Mouse (Mus musculus) neural tube, embryonic 13.5 days (tissue): ENCODE data around the gene H2afv. TPM values are rescaled to one million over a fixed set of nuclear protein-coding genes. Genes with fewer than 3 reads are reported as not detected.
A peak's percentile ranks its signal among the peaks of the same experiment; 100 is the strongest.
"Not testable (repeated sequence)": the region's sequence is repeated elsewhere in the genome, so short reads cannot be mapped to it uniquely, and the experiment has no call there.

Source experiments
- ATAC-seq: fragments of 200-750 bp; cut with Nextera tagmentation; 2 replicates; pipeline ENCODE4 v1.8.0; 2017; ENCODE audit warnings: low read depth, mild to moderate bottlenecking, moderate TSS enrichment, moderate library complexity
- H3K27ac ChIP-seq: fragments of 300-500 bp; sonication (generic); replicated peaks from 2 replicates; pipeline ENCODE4 v1.5.1; 2015; ENCODE audit warnings: moderate library complexity, mild to moderate bottlenecking, inconsistent platforms
- H3K27me3 ChIP-seq: fragments of 300-500 bp; sonication (generic); 2 replicates; pipeline ENCODE4 v1.6.1; 2015; ENCODE audit warnings: mild to moderate bottlenecking, inconsistent platforms
- H3K36me3 ChIP-seq: fragments of 300-500 bp; sonication (generic); 2 replicates; pipeline ENCODE4 v1.6.1; 2015; ENCODE audit warnings: mild to moderate bottlenecking, inconsistent platforms
- H3K4me1 ChIP-seq: fragments of 300-500 bp; sonication (generic); replicated peaks from 2 replicates; pipeline ENCODE4 v1.6.1; 2015; ENCODE audit warnings: inconsistent platforms
- H3K4me2 ChIP-seq: fragments of 300-500 bp; sonication (generic); 2 replicates; pipeline ENCODE4 v1.6.1; 2015; ENCODE audit warnings: inconsistent platforms, mild to moderate bottlenecking, moderate library complexity
- H3K4me3 ChIP-seq: fragments of 300-500 bp; sonication (generic); 2 replicates; pipeline ENCODE4 v1.5.1; 2015; ENCODE audit warnings: mild to moderate bottlenecking, inconsistent platforms
- H3K9ac ChIP-seq: fragments of 300-500 bp; sonication (generic); 2 replicates; pipeline ENCODE4 v1.6.1; 2015; ENCODE audit warnings: moderate library complexity, mild to moderate bottlenecking, inconsistent platforms
- H3K9me3 ChIP-seq: fragments of 300-500 bp; sonication (generic); 2 replicates; pipeline ENCODE4 v1.6.1; 2016; ENCODE audit warnings: inconsistent platforms
- WGBS: fragments of 180-500 bp; shearing (Covaris S2); methylation state at CpG from one replicate; pipeline ENCODE4 v1.1.7; 2015; 5-methylcytosine and 5-hydroxymethylcytosine counted together
- polyA plus RNA-seq: library from polyadenylated mRNA; unstranded; fragments of >200 nt; fragmentation: Nextera tagmentation; extraction: Ambion mirVana; gene quantifications from 2 replicates; pipeline ENCODE4 v1.2.1, GENCODE M21; 2015

Gene H2afv
- polyA plus RNA-seq, 1 experiment from 2014 or later, result 342 TPM

DNA sequence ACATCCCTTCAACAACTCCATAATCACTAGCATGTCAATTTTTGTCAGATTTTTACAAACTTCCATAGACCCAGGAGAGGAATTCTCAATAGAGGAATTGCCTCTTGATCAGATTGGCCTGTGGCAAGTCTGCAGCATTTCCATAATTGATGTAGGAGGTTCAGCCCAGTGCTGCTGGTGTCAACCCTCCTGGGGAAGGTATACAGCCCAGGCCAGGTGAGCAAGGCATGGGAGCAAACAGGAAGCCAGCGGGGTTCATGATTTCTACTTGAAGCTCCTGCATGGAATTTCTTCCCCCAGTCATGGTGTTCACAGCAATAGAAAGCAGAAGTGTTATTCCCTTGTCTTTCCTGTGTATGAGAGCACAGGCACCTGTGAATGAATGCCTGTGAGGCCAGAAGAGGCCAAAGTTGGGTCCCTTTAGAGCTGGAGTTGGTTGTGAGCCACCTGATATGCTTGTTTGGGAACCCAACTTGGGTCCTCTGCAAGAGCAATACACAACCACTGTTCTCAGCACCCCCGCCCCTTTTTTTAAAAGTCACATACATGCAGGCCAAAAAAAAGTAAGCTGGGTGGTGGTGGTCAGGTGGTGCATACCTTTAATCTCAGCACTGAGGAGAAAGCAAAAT is 23.4 kb downstream of the H2afv start:
- Histone ChIP-seq H3K36me3 (peaks cover 63% of the 10 kb centered on the region), H3K27ac (no peak overlapping the region), H3K9me3 (no peaks in the 10 kb centered on the region), H3K27me3 (no peaks in the 10 kb centered on the region), H3K4me2 (no peak overlapping the region), H3K4me1 (peaks cover 22% of the 10 kb centered on the region), H3K9ac (no peak overlapping the region), H3K4me3 (no peak overlapping the region)
- no peak for ATAC-seq
- 75% methylated on average over 2 of the region's 2 CpGs for WGBS

DNA sequence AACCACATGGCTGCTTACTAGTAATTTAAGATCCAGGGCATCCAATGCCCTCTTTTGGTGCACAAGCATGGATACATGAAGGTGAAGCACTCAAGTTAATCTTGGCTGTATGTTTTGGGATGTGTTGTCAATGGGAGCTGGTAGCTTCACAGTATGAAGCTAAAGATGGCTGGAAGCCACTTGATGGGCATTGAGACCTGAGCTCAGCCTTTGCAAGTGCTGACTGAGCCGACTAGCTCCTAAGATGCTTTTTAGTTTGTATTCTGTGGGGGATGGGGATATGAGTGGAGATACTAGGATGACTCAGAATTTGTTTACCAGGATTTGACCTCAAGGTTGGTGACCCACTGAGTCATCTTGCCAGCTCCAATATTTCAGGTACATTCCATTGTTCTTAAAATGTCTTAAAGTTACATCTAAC is 23.9 kb downstream of the H2afv start:
- H3K36me3 ChIP-seq, result peaks cover 59% of the 10 kb centered on the region
- no peak for ATAC-seq
- no peak overlapping the region for H3K9ac ChIP-seq
- H3K4me1 ChIP-seq, result peaks cover 22% of the 10 kb centered on the region
- H3K4me3 ChIP-seq, result no peak overlapping the region
- H3K4me2 ChIP-seq, result no peak overlapping the region
- no peaks in the 10 kb centered on the region for H3K9me3 ChIP-seq
- H3K27ac ChIP-seq, result no peak overlapping the region
- WGBS, result 34% methylated on average over 1 of the region's 1 CpGs
- no peaks in the 10 kb centered on the region for H3K27me3 ChIP-seq

DNA sequence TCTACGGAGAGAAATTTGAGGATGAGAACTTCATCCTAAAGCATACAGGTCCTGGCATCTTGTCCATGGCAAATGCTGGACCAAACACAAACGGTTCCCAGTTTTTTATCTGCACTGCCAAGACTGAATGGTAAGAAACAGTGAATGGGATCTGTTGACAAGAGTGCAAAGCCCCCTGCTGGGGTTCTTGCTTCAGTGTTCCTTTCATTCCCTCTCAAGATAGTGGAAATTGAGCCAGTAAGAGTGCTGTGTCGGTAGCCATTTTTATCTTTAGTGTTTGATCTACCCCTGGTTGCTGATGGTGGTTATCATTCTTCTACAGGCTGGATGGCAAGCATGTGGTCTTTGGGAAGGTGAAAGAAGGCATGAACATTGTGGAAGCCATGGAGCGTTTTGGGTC is 25.1 kb downstream of the H2afv start:
- H3K4me1 ChIP-seq, result peaks cover 31% of the 10 kb centered on the region
- H3K9ac ChIP-seq, H3K4me3 ChIP-seq, H3K4me2 ChIP-seq, H3K9me3 ChIP-seq, H3K27ac ChIP-seq, ATAC-seq, H3K27me3 ChIP-seq: not testable (repeated sequence)
- WGBS, result 71% methylated on average over 4 of the region's 4 CpGs
- peaks cover 52% of the 10 kb centered on the region for H3K36me3 ChIP-seq

DNA sequence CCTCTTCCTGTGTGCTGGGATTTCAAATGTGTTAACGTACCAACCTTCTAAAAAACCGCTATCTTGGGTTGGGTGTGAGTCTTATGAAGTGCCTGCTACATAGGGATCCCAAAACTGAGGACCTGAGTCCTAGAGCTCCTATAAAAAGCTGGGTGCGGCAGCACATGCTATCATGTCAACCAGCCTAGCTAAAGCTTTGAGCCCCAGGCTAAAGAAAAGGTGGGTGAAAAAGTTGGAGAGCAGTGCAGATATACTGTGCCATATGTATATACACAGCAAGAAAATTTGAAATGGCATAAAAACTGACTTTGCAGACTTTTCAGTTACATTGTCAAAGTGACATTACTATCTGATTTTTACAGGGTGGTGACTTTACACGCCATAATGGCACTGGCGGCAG is 25.5 kb downstream of the H2afv start:
- 88% methylated on average over 5 of the region's 5 CpGs for WGBS
- Histone ChIP-seq H3K4me3 (no peak overlapping the region), H3K4me1 (peaks cover 31% of the 10 kb centered on the region), H3K36me3 (peaks cover 49% of the 10 kb centered on the region), H3K4me2 (peak overlapping the region; percentile 75), H3K9ac (no peak overlapping the region), H3K27me3 (no peaks in the 10 kb centered on the region), H3K9me3 (no peaks in the 10 kb centered on the region), H3K27ac (no peak overlapping the region)
- no peak for ATAC-seq

DNA sequence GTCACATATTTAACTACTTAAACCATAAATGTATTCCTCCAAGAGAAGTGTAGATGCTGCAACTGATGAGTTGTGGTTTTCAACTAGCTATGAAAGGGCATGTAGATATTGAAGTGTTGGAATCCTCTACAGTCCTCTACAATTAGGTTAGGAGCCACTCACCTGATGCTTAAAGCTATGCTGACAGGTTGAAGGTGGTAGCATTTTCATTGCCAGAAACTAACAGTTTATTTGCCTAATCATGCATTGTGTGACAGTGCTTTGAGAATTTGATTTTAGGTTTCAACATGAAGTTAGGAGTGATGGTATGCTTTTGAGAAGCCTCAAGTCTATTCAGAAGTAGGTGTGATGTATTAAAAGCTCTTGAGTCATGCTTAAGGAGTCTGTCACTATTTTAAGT is 26.8 kb downstream of the H2afv start:
- no peaks in the 10 kb centered on the region for H3K27me3 ChIP-seq
- ATAC-seq, result no peak
- peaks cover 31% of the 10 kb centered on the region for H3K4me1 ChIP-seq
- no peaks in the 10 kb centered on the region for H3K9me3 ChIP-seq
- H3K9ac ChIP-seq, result peak overlapping the region; percentile 94
- H3K4me2 ChIP-seq, result peak overlapping the region; percentile 75
- H3K27ac ChIP-seq, result no peak overlapping the region
- H3K36me3 ChIP-seq, result peaks cover 36% of the 10 kb centered on the region
- H3K4me3 ChIP-seq, result peak overlapping the region; percentile 82

DNA sequence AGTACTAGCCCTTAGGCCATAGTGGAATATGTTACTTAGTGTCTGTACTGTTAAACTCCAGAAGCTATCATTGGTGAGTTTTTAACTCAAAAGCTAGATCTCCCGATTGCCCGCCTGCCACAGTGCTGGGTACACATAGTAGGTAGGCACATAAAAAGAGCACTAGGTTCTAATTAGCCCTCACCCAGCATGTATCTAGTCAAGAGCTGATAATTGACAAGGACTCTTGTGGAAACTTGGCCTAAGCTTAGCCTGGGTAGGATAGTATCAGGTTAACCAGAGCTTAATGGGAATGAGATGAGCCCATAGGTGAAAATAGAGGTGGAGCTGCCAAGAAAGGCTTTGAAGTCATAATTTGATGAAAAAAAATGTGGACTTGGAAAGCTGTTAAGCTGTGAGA is 27.2 kb downstream of the H2afv start:
- Histone ChIP-seq H3K4me1 (peaks cover 31% of the 10 kb centered on the region), H3K4me2 (peak overlapping the region; percentile 75), H3K36me3 (peaks cover 32% of the 10 kb centered on the region), H3K9ac (peak overlapping the region; percentile 94), H3K27me3 (no peaks in the 10 kb centered on the region), H3K4me3 (peak overlapping the region; percentile 82), H3K9me3 (no peaks in the 10 kb centered on the region), H3K27ac (no peak overlapping the region; the same call in 1 of the 2 replicates)
- ATAC-seq, result no peak
- 34% methylated on average over 2 of the region's 2 CpGs for WGBS

DNA sequence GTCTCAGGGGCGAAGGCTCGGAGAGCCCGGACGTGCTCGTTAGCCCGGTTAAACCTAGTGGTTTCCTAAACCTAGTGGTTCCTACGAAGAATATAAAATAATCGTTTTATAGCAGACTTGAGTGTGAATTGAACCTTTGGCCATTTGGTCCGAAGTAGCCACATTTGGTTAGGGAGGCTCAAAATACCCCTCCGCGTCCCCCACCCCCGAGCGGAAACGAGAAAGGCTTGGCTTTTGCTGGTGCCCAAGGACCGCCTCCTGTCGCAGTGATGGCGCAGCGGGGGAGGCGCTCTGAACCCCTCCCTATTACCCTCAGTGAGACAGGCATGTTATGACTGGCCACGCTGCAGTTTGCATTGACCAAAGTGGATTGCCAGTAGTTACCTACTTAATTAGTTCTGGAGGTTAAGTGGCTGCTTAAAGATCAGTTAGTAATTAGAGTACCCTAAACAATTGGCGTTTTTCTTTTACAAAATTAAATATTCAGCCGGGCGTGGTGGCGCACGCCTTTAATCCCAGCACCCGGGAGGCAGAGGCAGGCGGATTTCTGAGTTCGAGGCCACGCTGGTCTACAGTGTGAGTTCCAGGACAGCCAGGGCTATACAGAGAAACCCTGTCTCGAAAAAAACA is 27.7 kb downstream of the H2afv start:
- H3K4me3 ChIP-seq, result peak overlapping the region; percentile 82
- under 1% methylated on average over 30 of the region's 30 CpGs for WGBS
- H3K4me2 ChIP-seq, result peak overlapping the region; percentile 75
- peak overlapping the region; percentile 96 for H3K27ac ChIP-seq
- peak overlapping the region; percentile 94 for H3K9ac ChIP-seq
- H3K27me3 ChIP-seq, result no peaks in the 10 kb centered on the region
- peak; percentile 49 for ATAC-seq
- no peaks in the 10 kb centered on the region for H3K9me3 ChIP-seq
- peaks cover 31% of the 10 kb centered on the region for H3K4me1 ChIP-seq
- H3K36me3 ChIP-seq, result peaks cover 29% of the 10 kb centered on the region

DNA sequence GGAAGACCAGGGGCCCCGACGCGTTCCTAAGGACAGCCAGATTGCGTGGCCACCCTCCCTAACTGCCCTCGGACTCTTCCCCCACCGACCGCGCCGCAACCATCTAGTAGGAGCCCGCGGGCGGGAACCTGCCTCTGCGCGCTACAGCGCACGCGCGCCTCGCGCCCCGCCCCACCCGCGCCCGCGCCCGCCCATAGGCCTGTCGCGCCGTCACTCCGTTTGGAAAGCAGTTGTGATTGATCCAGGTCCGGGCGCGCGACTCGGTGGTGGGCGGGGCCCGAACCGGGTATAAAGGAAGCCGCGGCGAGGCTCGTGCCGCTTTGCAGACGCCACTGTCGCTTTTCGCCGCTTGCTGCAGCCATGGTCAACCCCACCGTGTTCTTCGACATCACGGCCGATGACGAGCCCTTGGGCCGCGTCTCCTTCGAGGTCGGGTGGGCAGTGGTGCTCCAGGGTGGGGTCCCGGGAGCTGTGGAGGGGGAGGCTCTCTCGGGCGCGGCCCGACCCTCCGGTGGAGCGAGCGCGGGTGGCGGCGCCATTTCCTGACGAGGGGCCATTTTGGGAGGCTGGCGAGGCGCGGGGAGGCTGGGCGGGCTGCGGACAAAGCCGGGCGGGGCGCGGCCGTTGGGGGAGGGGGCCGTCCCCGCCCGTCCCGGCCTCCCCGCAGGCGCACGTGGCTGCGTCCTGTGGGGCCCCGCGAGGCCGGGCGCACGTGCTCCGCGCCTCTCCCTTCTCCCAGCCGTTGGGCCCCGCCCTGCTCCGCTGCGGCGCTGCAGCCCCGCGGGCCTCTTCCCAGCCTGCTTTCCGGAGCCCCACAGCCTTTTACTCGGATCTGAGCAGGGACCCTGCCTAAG is 28.5 kb downstream of the H2afv start:
- no peaks in the 10 kb centered on the region for H3K27me3 ChIP-seq
- ATAC-seq, result peak; percentile 95
- peak overlapping the region; percentile 75 for H3K4me2 ChIP-seq
- peak overlapping the region; percentile 82 for H3K4me3 ChIP-seq
- H3K9me3 ChIP-seq, result no peaks in the 10 kb centered on the region
- under 1% methylated on average over 75 of the region's 102 CpGs for WGBS
- H3K27ac ChIP-seq, result peak overlapping the region; percentile 96
- peaks cover 23% of the 10 kb centered on the region for H3K36me3 ChIP-seq
- H3K9ac ChIP-seq, result peak overlapping the region; percentile 94
- H3K4me1 ChIP-seq, result peaks cover 31% of the 10 kb centered on the region

DNA sequence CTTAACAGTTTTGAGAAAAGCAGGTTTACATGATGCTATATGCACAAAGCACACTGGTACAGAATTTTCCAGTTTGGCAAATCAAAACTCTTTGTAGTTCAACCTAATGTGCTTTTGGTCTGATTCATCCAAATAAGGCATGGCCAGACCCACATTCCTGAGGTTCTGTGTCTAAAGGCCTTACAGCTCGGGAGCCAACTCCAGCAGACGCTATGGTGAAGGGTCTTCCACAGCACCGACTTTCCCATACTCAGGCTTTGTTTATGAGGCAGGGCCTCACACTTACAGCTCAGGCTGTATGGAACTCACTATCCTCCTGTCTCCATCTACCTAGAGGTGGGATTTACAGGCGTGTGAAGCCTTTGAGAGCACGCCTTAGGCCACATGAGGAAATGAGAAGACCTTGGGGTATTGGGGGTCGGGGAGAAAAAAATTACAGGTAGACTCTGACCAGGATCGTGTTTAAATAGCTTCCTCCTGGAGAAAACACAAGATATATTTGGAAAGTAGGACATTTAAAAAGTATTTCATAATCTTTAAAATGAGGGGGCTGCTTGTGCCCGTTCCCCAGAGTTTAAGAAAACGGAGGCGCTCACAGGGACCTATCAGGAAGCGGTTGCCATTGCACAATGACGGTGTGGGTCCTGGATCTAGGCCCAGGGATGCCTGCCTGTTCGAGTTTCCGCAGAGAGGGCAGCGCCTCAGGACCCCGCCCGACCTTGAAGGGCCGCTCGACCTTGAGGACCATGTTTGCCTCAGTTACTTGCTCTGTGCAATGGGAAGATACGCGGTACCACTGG is 29.3 kb downstream of the H2afv start, which contains the start of gene Ppia:
Gene Ppia, plus strand, starts transcription at position 693 of the 800 bp plus-strand sequence.
- H3K36me3 ChIP-seq, result peaks cover 15% of the 10 kb centered on the region
- peak within 1 kb of the TSS; percentile 75 for H3K4me2 ChIP-seq
- H3K4me3 ChIP-seq, result peak within 1 kb of the TSS; percentile 82
- H3K9ac ChIP-seq, result peak within 1 kb of the TSS; percentile 94
- peak within 1 kb of the TSS; percentile 96 for H3K27ac ChIP-seq
- ATAC-seq, result no peak; the same call in 1 of the 2 replicates
- H3K4me1 ChIP-seq, result peaks cover 31% of the 10 kb centered on the region
- H3K9me3 ChIP-seq, result no peaks in the 10 kb centered on the region
- 8% methylated on average over 21 of the region's 21 CpGs for WGBS
- H3K27me3 ChIP-seq, result no peaks in the 10 kb centered on the region

DNA sequence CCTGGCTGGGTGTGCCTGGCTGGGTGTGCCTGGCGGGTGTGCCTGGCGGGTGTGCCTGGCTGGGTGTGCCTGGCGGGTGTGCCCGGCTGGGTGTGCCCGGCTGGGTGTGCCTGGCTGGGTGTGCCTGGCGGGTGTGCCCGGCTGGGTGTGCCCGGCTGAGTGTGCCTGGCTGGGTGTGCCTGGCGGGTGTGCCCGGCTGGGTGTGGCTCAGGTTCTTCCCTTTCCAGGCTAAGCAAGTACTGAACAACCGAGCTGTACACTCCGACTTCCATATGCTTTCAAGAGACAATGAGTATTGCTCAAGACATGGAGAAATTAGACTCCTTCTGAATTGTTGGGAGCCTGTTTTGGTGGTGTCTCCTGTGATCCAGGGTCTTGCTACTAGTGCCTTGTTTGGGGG is 31.0 kb downstream of the H2afv start:
- Histone ChIP-seq H3K4me3 (no peak overlapping the region), H3K36me3 (peaks cover under 1% of the 10 kb centered on the region), H3K9me3 (no peaks in the 10 kb centered on the region), H3K4me1 (peaks cover 25% of the 10 kb centered on the region), H3K27ac (no peak overlapping the region), H3K9ac (no peak overlapping the region), H3K27me3 (no peaks in the 10 kb centered on the region), H3K4me2 (no peak overlapping the region)
- 98% methylated on average over 12 of the region's 12 CpGs for WGBS
- no peak for ATAC-seq

DNA sequence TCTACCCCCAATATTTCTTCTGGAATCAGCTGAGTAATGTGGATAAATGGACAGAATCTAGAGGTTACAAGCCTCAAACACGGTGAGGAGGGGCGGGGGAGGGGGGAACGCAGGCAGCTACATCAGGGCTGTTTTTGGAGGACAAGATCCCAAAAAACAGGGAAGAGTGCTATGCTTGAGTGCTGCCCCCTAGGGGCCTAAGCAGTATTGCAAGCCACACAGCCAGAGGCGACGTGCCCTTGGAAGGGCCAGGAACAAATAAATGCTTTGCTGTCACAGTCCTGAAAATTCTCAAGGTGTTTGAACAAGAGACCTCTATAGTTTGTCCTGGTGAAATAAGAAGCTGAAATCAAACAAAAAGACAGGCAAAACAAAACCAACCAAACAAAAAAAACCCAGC is 32.6 kb downstream of the H2afv start:
- H3K9ac ChIP-seq, result no peak overlapping the region
- no peaks in the 10 kb centered on the region for H3K9me3 ChIP-seq
- WGBS, result 4% methylated on average over 5 of the region's 5 CpGs
- H3K36me3 ChIP-seq, result no peaks in the 10 kb centered on the region
- H3K27me3 ChIP-seq, result no peaks in the 10 kb centered on the region
- no peak overlapping the region for H3K27ac ChIP-seq
- H3K4me2 ChIP-seq, result no peak overlapping the region
- no peak overlapping the region for H3K4me3 ChIP-seq
- no peak for ATAC-seq
- H3K4me1 ChIP-seq, result peaks cover 10% of the 10 kb centered on the region
